Mouse (Mus musculus): Measurements from ENCODE around the gene Gnb3.
"Not testable (repeated sequence)": the region's sequence is repeated elsewhere in the genome, so short reads cannot be mapped to it uniquely, and the experiment has no call there.

The Gnb3 gene

DNA sequence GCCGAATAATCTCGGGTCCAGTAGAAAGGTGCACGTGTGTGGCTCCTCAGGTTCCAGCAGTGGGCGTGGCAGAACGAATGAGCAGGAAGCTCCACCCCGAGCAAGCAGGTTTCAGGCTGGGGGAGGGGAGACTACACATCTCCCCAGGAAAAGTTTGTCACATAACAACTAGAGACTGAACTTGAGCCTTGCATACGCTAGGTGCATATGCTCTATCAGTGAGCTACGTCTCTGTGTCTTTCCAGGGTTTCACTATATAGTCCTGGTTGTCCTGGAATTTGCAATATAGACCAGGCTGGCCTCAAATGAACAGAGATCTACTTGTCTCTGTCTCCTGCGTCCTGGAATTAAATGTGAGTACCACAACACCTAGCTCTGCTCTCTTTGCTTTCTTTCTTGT, 37.7 kb downstream of the Gnb3 start:
- not testable (repeated sequence) for DNase-seq (ENCODE audit: low spot score)

- no peak for DNase-seq (ENCODE audit: low spot score)
These were observed 43.9 kb downstream of the Gnb3 start for GRCm38 (mm10) chr6:124796200-124796599.

DNA sequence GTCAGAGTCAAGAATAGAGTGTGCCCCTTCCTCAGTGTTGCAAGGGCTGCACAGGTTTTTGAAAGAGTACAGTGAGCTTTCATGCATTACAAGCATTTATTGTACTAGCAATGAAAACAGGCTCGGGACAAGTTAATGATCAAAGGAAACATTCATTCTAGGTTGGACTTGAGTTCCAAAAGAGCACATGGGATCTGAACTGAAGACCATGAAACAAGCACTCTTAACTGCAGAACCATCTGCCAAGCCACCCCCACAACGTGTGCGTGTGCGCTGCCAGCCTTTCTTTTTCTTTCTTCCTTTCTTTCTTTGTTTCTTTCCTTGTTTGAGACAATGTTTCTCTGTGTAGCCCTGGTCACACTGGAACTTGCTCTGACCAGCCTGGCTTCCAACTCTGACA, 44.3 kb downstream of the Gnb3 start:
- DNase-seq (ENCODE audit: low spot score) = no peak

GRCm38 (mm10) chr6:124791911-124792310, 48.2 kb downstream of the Gnb3 start:
- DNase-seq (ENCODE audit: low spot score) = no peak

- DNase-seq (ENCODE audit: low spot score) = no peak
These were observed 50.0 kb downstream of the Gnb3 start for GRCm38 (mm10) chr6:124790121-124790520.

DNA sequence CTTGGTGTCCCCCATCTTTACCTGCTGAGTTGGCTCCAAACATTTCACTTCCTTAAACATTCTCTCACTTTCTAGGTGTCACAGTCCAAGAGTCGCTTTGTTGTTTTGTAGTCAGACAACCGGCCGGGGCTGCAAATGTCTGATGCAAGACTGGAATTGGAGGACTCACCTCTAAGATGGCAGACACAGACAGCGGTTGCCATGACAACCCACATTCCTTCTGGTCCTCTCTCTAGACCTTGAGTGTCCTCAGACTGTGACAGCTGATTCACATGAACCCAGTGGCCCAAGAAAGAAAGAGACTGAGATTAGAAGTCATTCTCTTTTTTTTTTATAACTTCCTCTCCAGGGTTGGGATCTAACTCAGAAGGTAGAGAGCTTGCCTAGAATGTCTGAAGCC, 50.6 kb downstream of the Gnb3 start:
- no peak for DNase-seq (ENCODE audit: low spot score)

- no peak for DNase-seq (ENCODE audit: low spot score)
These were observed 52.4 kb downstream of the Gnb3 start for GRCm38 (mm10) chr6:124787722-124788121.

- no peak for DNase-seq (ENCODE audit: low spot score)
These were observed 53.2 kb downstream of the Gnb3 start for GRCm38 (mm10) chr6:124786756-124787420.
